Mouse (Mus musculus) lung, embryonic 16.5 days (tissue): ENCODE measurements at regions not wholly inside any gene's neighbourhood (a gene's known extent, or its start where the extent isn't known, plus 50 kb on each side); places are given as distances from the start of the nearest gene placed in this dataset.

Experiments used
- ATAC-seq: fragments of 200-750 bp; cut with Nextera tagmentation; 2 replicates; pipeline ENCODE4 v1.8.0; 2017; ENCODE audit warnings: low read depth, mild to moderate bottlenecking, moderate library complexity
- H3K27ac ChIP-seq: fragments of 300-500 bp; sonication (generic); 2 replicates; pipeline ENCODE4 v1.5.1; 2014; ENCODE audit warnings: mild to moderate bottlenecking, control low read depth, low read length
- H3K27me3 ChIP-seq: fragments of 300-500 bp; sonication (generic); 2 replicates; pipeline ENCODE4 v1.6.1; 2014; ENCODE audit warnings: low read depth, low read length, mixed read lengths; ENCODE audit not compliant: control insufficient read depth, insufficient read depth
- H3K36me3 ChIP-seq: fragments of 300-500 bp; sonication (generic); 2 replicates; pipeline ENCODE4 v1.6.1; 2014; ENCODE audit warnings: low read length; ENCODE audit not compliant: control insufficient read depth, insufficient read depth
- H3K4me1 ChIP-seq: fragments of 300-500 bp; sonication (generic); replicated peaks from 2 replicates; pipeline ENCODE4 v1.6.1; 2014; ENCODE audit warnings: low read length, mixed read lengths; ENCODE audit not compliant: control insufficient read depth, insufficient read depth
- H3K4me2 ChIP-seq: fragments of 300-500 bp; sonication (generic); 2 replicates; pipeline ENCODE4 v1.6.1; 2014; ENCODE audit warnings: low read depth, low read length, control low read depth
- H3K4me3 ChIP-seq: fragments of 300-500 bp; sonication (generic); 2 replicates; pipeline ENCODE4 v1.5.1; 2014; ENCODE audit warnings: mild to moderate bottlenecking, low read length, control low read depth
- H3K9ac ChIP-seq: fragments of 300-500 bp; sonication (generic); 2 replicates; pipeline ENCODE4 v1.6.1; 2014; ENCODE audit warnings: low read length, control low read depth
- H3K9me3 ChIP-seq: fragments of 300-500 bp; sonication (generic); 2 replicates; pipeline ENCODE4 v1.6.1; 2016; ENCODE audit warnings: low read length; ENCODE audit not compliant: control insufficient read depth
- WGBS: fragments of 180-500 bp; shearing (Covaris S2); extraction: QIAGEN DNeasy Blood & Tissue Kit; methylation state at CpG from one replicate; pipeline ENCODE4 v1.1.7; 2014; 5-methylcytosine and 5-hydroxymethylcytosine counted together

- H3K36me3 ChIP-seq: no peaks in the 10 kb centered on the region
- H3K27ac ChIP-seq: no peak overlapping the region
- no peak overlapping the region for H3K4me2 ChIP-seq
- 49% methylated on average over 5 of the region's 5 CpGs for WGBS
- no peaks in the 10 kb centered on the region for H3K4me1 ChIP-seq
- H3K9ac ChIP-seq: no peak overlapping the region
- H3K27me3 ChIP-seq: no peaks in the 10 kb centered on the region
- no peak for ATAC-seq
- no peak overlapping the region for H3K4me3 ChIP-seq
- H3K9me3 ChIP-seq: no peaks in the 10 kb centered on the region
These were observed 70.7 kb upstream of the Mpped2 start for GRCm38 (mm10) chr2:106622326-106622725.

- no peaks in the 10 kb centered on the region for H3K9me3 ChIP-seq
- no peak overlapping the region for H3K27ac ChIP-seq
- no peak overlapping the region for H3K4me3 ChIP-seq
- no peak overlapping the region for H3K9ac ChIP-seq
- WGBS: 74% methylated on average over 2 of the region's 2 CpGs
- no peak overlapping the region for H3K4me2 ChIP-seq
- no peak for ATAC-seq
- no peaks in the 10 kb centered on the region for H3K4me1 ChIP-seq
- no peaks in the 10 kb centered on the region for H3K36me3 ChIP-seq
- H3K27me3 ChIP-seq: no peaks in the 10 kb centered on the region
These were observed 69.4 kb upstream of the Mpped2 start for GRCm38 (mm10) chr2:106623680-106624079.

GRCm38 (mm10) chr2:106631986-106632385 is 61.1 kb upstream of the Mpped2 start:
- Histone ChIP-seq H3K4me2 (no peak overlapping the region), H3K27me3 (no peaks in the 10 kb centered on the region), H3K9me3 (no peaks in the 10 kb centered on the region), H3K9ac (no peak overlapping the region), H3K36me3 (no peaks in the 10 kb centered on the region), H3K4me1 (no peaks in the 10 kb centered on the region), H3K27ac (no peak overlapping the region), H3K4me3 (no peak overlapping the region)
- no peak for ATAC-seq
- WGBS: 78% methylated on average over 8 of the region's 8 CpGs
